Mouse (Mus musculus): ENCODE measurements around the gene Fam98b.

Fam98b gene

GRCm38 (mm10) chr2:117249255-117250000 lies at the start of gene Fam98b:
Gene Fam98b, plus strand, starts transcription at chr2:117249739.
- peak; percentile 71 to 74 for DNase-seq

DNA sequence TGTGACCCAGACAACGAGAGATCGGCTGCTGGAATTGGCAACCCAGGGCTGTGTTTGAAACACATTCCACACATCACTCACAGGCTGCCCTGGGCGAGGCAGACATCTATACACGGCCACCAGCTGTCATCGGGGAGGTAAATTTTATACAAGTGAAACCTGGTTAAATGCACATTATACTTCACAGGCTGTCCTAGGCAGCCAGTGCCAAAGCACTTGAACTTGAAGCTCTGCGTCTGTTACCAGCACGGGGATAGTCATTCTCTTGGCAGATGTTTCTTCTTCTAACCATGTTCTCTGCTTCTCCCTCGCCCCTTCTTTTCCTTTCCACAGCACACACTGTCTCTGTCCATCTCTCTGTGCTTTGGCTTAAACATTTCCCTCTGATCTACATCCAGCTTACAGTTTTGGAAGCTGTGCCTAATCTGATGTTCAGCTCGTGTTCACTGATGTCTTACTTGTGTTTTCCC lies 48.6 kb upstream of the Fam98b start:
- DNase-seq = no peak

GRCm38 (mm10) chr2:117203350-117203749 lies 46.2 kb upstream of the Fam98b start:
- no peak for DNase-seq

DNA sequence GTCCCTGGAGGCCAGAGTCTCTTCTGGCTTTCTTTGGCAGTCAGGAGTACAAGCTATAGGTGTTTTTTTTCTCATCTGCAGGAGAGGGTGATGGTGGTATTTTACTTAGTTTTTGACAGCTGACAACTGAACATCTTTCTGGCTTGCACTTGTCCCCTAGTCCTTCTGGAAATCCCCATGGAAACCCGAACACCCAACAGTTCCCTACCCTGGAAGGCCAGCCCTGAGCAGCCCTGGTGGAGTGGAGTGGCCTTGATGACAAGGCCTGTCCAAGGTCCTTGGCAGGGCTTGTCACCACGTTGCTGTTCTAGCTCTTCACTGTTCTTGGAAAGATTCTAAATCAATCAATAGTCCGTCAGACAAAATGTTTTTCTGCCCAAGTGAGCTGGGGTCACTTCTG lies 45.0 kb upstream of the Fam98b start:
- no peak for DNase-seq

DNA sequence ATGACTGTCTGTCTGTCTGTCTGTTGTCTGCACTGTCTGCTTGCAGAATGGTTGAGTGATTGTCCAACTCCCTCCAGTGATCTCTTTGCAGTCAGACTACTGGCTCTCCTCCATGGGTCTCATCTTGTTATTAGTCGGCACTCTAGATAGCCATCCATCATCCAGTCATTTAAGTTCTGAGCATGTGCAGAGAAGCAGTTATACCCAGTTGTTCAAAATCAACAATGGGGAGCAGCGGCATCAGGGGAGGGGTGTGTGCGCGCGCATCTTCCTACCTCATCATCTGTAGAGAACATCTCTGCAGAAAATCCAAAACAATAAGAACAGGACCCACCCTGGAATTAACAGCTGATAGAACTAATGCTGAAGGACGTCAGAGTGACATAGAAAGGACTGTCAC lies 44.5 kb upstream of the Fam98b start:
- no peak for DNase-seq

GRCm38 (mm10) chr2:117210416-117211085 lies 39.0 kb upstream of the Fam98b start:
- DNase-seq = no peak

DNA sequence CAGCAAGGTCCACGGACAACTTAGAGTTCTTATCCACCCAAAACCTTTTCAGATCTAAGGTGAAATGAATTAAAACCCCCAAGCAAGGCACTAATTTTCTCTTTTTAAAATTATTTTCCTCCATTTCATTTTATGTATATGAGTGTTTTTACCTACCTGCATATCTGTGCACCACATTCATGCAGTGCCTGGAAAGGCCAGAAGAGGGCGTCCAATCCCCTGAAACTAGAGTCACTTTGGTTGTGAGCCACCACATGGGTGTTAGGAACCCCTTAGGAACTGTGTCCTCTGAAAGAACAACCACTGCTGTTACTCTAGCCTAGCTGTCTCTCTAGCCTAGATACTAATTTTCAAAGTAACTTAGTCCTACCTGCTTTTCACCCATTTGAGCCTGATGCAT lies 33.4 kb upstream of the Fam98b start:
- no peak for DNase-seq

DNA sequence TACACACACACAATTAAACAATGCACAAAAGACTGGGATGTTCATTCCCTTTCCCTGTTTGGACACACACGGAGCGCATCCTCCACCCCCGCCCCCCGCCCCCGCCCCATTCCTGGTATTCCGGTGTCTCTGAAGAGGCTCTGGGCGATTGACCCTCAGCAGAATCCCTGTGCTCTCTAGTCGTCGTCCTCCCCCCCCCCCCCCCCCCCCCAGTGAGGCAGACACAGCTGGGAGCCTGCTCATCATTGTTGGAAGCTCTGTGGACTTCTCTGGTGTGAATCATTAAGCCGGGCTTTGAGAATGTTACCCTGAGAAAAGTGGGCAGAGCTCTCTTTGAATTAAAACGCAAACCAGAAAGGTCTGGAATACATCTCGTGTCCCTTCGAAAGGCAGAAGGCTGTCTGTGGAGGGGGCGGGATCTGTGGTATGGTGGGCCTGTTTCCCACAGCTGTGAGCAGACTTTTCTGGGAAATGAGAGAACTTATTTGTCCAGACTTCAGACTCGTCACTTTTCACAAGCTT lies 31.8 kb upstream of the Fam98b start:
- no peak for DNase-seq

GRCm38 (mm10) chr2:117219536-117219935 lies 30.0 kb upstream of the Fam98b start:
- DNase-seq = no peak

DNA sequence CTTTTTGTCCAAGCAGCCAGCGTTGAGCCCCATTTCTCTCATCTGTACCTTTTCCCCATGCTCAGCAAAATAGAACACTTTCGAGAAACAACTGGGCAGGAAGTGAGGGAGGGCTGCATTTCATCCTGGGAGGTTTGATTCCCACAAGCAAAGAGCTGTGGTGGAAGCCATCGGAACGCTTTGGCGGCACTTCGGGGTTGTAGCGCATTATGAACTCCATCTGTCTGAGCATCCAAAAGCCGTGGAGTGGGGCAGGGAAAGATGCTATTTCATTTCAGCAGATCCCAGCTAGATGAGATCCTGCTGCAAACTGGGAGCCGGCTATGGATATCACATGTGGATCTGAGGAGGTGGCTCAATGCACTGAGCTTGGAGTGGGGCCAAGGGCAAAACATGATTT lies 26.9 kb upstream of the Fam98b start:
- DNase-seq = no peak

DNA sequence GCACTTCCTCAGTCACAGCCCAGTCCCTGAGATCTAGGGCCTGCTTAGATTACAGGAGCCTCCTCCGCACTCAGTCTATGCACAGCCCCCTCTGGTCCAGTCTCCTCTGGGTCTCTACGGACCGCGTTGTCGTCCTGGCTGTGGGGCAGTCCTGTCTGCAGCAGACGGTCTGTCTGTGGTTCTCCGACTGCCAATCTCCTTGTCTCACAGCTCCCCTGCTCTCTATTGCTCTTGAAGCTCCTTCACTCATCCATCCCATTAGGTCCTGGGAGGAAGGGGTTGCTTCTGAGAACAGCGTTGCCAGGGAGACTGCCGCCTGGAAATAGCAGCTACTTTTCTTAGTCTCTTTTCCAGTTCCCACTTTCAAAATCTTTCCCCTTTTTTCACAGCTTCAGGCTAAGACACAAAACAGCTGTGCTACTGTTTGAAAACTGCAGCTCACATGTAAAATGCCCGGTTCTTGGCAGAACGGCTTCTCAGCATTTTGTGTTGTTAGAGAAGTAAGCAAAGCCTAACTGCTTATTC lies 20.9 kb upstream of the Fam98b start:
- no peak for DNase-seq

DNA sequence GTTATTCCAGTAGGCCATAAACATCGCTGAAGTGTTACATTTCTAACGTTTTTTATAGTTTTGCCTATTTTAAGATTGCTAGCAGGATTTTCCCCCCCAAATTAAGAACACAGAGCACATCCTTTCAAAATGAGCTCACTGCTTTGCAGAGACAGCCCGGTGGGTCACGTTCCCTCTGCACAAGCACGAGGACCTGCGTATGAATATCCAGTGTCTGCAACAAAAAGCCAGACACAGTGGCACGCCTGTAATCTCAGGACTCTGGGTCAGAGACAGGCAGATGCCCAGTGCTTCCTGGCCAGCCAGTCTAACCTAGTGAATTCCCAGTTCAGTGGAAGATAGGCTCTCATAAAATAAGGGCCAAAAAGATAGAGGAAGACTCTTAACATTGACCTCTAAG lies 19.3 kb upstream of the Fam98b start:
- DNase-seq = no peak

- DNase-seq = peak; percentile 13 to 43
Observed at GRCm38 (mm10) chr2:117231257-117231656, 18.3 kb upstream of the Fam98b start.

- DNase-seq = no peak
Observed at GRCm38 (mm10) chr2:117241953-117242352, 7.6 kb upstream of the Fam98b start.

- no peak for DNase-seq
Observed at GRCm38 (mm10) chr2:117250001-117250510, 517 bp downstream of the Fam98b start.

- DNase-seq = no peak
Observed at GRCm38 (mm10) chr2:117255415-117255814, 5.9 kb downstream of the Fam98b start.

DNA sequence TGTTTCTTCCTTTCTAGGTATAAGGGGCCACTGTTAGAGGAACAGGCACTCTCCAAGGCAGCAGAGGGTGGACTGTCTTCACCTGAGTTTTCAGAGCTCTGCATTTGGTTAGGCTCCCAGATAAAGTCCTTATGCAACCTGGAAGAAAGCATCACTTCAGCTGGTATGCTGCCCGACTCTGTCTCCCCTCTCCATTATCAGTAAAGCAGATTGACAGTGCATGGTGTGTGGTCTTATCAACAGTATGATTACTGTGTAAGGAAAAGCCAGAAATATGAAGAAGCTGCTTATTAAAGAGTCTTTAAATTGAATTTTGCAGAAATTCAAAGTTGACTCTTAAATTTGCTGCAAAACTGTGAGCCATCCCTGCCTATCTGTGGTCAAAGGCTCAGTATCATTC lies 8.1 kb downstream of the Fam98b start:
- DNase-seq = no peak

GRCm38 (mm10) chr2:117262184-117262583 lies 12.6 kb downstream of the Fam98b start:
- DNase-seq = no peak

DNA sequence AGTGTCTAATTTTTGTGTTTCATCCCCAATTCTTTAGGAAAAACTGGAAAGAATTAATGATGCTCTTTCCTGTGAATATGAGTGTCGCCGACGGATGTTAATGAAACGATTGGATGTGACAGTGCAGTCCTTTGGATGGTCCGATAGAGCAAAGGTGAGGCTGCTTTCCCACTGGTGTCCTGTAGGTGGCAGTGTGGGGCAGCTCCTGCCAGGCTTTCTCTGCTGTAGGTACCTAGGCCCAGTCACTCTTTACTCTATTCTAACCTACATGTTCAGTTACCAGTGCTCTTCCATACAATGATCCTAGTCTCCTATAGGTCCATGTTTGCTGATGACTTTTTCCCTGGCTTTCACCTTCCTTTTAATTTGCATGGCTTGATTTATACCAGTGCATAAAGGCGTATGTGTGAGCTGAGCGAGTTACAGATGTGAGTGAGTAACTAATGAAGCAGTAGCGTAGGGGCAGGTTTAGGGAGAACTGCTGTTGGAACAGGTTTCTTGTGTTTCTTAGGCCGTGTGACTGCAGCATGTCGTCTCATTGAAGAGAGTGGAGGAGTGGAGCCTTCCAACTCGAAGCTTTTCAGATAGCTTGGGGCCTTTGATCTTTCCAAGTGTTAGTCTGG lies 14.4 kb downstream of the Fam98b start:
- peak; percentile 55 to 61 for DNase-seq

DNA sequence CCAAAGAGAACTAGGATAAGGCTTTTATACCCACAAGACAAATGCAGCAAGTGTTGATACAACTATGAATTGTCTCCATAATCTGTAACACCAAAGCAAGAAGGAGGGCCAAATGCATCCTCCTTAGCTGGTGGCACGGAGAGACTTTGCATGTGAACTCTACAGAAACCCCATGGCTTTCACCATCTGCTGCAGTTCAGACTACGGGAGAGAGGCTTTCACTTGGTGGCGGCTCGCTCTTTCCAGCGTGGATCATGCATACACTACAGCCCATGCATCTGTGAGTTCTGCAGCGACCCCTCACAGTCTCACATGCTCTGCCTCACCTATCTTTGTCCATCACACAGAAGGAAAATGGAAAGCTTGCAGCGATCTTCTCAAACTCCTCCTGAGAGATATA lies 38.8 kb downstream of the Fam98b start:
- no peak for DNase-seq

DNA sequence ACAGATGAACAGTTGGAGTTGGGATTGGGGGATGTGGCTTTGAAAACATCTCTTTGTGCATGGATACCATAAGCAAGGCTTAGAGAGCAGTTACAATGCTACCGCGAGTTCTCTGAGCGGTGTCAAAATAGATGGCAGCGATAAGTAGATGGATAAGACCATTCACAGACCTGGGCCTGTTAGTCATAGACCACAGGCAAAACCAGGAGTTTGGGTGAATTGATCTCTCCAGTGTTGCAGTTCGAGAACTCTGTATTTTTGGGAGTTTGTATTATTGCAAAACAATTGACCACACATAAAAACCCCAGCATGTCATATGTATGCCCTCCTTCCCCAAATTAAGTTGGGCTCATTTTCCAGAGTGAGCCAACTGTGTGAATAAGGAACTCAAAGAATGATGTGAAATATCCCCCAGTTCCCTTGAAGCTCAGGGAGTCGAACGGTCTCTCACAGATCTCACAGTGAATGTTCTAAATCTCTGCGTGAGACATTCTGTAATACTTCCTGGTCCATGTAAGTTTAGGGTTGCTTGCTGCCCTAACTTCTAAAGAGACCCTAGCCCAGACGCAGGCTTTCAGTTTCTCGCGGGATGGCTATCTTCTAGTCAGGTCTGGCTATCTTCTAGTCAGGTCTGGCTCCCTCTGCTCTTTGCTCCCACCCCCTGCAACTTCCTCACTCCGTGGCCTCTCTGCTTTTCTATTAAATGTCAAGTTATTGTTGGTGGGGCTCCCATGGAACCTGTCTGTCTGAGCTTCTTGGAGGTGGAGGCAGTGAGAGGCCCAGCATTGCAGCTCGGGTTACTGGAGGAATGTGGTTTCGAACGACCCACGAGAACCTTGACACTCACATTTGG lies 50.3 kb downstream of the Fam98b start:
- no peak for DNase-seq
